Mouse (Mus musculus): ENCODE results near the gene Preb. TPM values are rescaled to one million over a fixed set of nuclear protein-coding genes. Genes with fewer than 3 reads are reported as not detected.

Gene Preb
- 100 to 1,000 TPM; 261 to 281 TPM for total RNA-seq (2023)

DNA sequence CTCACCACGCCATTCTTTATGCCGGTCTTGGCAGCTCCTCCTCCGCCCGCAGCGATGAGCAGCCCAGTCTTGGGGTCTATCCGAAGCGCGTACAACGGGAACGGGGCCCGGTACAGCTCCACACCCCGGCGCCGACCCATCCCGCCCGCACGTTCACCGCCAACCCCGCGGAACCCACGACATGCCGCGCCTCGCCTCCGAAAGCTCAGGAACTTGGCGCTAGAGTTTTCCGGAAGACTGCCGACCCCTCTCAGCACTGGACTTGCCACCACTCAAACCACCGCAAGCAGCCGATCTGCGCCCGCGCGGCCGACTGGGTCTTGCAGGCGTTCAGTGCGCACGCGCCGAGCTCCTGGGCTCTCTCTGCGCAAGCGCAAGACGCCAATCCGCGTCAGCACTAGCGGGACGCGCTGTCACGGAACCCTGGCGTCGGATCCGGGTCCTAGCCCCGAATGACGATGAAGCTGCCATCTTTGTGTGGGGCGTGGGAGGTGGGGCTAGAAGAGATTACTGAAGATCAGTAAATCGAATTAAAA is at the start of gene Preb:
Gene Preb (minus strand): TSS at position 396 of the 536 bp plus-strand sequence.

DNA sequence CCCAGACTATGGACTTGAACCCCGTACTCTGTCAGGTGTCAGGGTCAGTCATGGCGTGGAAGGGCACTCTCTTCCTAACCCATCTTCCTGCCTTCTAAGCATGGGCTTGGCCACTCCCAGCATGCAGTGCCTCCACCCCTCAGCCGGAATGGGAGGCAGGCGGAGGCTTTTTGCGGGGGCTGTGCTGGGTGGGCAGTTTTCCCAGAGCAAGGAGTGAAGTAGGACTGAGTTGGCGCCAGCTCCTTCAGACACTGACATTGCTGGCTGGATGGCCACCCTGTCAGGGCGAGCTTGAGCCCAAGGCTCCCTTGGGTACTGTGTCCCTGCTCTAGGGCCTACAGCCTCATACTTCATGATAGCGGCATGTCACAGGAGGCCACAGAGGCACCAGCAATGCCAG is 8.3 kb upstream of the Preb start, which contains the start of gene Tcf23:
Gene Tcf23 (plus strand): TSS at position 247 of the 400 bp plus-strand sequence.

DNA sequence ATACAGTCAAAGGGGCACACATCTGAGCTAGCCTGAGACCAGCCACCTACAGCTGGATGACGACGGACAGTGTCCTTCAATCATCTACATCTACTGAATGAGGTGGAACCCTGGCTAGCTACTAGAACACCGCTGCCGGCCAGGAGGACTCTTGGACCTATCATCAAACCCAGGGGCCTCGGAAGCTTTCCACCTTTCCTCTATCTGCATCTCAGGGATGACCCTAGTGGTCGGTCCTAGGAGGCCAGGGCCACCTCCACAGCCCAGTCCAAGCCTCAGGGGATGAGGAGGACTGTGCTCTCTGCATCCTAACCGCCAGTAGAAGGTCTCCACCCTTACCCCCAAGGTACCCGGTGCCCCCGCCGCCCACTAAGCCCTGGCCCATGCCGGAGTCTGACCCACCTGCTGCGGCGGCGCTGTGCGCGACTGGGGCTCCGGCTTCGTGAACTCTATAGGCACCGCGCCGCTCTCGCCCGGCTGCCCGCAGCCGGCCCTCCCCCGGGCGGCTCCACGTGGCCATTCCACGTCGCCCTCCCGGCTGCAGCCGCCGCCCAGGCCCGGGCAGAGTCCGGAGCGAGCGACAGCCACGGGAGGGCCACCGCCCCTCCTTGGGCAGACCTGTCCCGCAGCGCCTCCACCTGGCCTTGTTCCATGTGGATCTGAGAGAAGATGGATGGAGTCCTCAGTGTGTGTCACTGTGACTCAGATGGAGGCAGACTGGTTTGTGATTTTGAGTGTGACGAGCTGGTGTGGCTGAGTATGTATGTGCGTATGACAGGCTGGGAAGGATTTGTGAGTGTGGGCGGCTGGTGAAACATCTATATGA is 15.0 kb downstream of the Preb start, which contains the start of gene Cgref1:
Gene Cgref1 (minus strand): TSS at position 636 of the 826 bp plus-strand sequence.

DNA sequence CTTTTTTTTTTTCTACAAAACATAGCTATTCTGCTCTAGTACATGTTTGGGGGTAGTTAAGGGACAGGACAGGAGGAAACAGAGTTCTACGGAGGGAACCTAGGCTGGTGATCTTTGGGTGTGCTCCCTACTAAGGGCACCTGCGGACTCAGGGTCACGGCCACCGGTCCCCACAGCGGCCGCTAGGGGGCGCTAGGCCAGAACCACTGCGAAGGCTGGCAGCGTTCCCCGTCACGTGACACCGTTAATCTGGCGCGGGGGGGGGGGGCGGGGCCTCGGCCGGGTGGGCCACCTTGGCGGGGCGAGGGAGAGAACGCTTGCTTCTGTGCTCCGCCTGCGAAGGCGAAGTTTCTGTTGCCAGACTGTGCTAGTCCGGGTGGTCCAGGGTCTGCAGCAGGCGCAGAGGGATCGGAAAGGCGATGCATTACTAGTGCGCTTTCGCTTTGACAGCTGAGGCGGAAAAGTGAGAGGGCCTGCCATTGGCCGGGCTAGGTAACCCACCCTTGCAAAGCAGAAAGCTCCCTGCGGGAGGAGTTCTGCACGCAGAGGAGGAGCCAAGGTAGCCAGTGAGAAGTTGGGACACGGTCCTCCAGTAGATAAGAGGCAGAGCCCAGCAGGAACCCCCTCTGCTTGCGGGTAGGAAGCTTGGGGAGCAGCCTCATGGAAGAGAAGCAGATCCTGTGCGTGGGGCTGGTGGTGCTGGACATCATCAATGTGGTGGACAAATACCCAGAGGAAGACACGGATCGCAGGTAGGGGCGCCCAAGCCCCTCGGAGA is 38.7 kb downstream of the Preb start, which contains the start of gene Khk:
Gene Khk (plus strand): TSS at position 176 of the 778 bp plus-strand sequence.

DNA sequence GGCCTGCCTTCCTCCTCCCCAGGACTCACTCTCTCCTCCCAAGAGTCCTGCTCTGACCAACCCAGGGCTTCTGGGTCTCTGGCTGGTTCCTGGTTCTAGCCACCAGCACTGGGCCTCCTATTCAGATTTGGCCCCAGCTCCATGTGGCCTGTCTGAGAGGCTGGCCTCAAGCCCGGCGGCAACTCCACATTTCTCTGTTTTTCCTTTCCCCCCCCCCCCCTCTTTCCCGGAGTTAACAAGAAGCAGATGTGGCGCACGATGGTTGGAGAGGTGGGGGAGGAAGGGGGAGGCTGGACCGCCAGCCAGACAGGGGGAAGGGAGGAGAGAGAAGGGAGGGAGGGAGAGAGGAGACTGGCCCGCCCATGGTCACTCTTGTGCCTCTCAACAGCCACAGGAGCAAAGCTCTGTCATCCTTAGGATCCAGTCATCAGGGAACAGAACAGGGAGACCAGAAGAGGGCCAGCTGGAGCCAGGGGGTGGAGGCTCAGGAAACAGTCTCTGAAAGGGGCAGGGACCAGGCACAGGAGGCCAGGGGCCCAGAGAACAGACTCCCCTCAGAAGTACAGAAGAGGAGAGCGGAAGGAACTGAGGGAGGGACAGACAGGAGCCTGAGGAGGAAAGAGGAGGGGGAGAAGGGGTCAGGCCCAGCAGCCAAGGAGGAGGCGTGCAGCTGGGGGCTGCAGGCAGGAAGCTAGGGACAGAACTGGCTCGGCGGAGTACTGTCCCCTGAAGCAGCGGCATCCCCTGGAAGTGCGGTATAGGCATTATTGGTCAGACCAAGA is 46.9 kb downstream of the Preb start, which contains the start of gene Emilin1:
Gene Emilin1 (plus strand): TSS at position 343 of the 782 bp plus-strand sequence.

DNA sequence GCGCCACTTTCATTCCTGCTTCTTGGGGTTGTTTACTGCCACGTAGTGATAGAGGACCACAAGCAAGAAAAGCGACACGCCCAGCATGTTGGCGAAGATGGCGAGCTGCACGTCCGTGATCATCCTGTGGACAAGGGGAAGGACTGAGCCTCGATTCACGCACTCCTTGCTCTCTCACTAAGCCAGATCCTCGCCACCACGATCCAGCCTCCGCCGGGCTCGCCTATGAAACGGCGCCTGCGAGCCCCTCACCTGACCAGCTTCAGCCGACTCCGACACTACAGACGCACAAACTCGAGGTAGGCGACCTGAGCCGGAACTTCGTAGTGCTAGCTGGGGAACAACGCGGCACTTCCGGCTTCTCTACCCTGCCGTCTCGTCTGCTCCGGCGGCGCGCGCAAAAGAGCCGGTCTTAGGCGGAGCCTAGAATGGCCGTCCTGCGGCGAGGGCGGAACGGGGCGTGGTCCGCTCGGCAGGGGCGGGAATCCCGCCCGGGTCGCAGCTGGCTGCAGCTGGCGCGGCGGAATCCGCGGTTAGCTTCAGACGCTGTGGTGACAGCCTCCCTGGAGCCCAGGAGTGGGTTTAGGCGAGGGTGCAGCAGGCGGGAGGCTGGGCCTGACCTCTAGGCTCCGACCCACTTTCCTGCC is 52.6 kb downstream of the Preb start, which contains the start of gene Ost4:
Gene Ost4 (minus strand): TSS at position 376 of the 647 bp plus-strand sequence.

Other genes with a start within 250 kb of the Preb start
- not detected for gene Dpysl5, start 248.8 kb downstream of the Preb start, total RNA-seq (2023)
- gene Mapre3, start 145.7 kb downstream of the Preb start, total RNA-seq (2023): 1 to 10 TPM; 1.2 to 1.5 TPM
- gene Tmem214, start 92.3 kb downstream of the Preb start, total RNA-seq (2023): 10 to 100 TPM; 28.7 to 32.9 TPM
- gene Agbl5, start 71.7 kb downstream of the Preb start, total RNA-seq (2023): 1 to 10 TPM; 5.4 to 6.7 TPM
- gene Ost4, start 52.6 kb downstream of the Preb start, total RNA-seq (2023): 100 to 1,000 TPM; 132 to 140 TPM
- gene Emilin1, start 47.0 kb downstream of the Preb start, total RNA-seq (2023): 10 to 100 TPM; 32.5 to 35.2 TPM
- gene Khk, start 38.9 kb downstream of the Preb start, total RNA-seq (2023): 10 to 100 TPM; 31.1 TPM
- gene Cgref1, start 14.8 kb downstream of the Preb start, total RNA-seq (2023): 1 to 10 TPM; 1.6 to 1.7 TPM
- gene Tcf23, start 8.3 kb upstream of the Preb start, total RNA-seq (2023): not detected
- gene Atraid, start 88.0 kb upstream of the Preb start, total RNA-seq (2023): 10 to 100 TPM; 23.2 to 25.3 TPM
- gene Slc5a6, start 88.6 kb upstream of the Preb start, total RNA-seq (2023): 1 to 10 TPM; 1.9 to 3.9 TPM
- gene Cad, start 94.4 kb upstream of the Preb start, total RNA-seq (2023): 10 to 100 TPM; 25.6 to 26.0 TPM
- not detected for gene Dnajc5g, start 145.9 kb upstream of the Preb start, total RNA-seq (2023)
- not detected for gene Slc30a3, start 147.9 kb upstream of the Preb start, total RNA-seq (2023)
- not detected for gene Trim54, start 156.4 kb upstream of the Preb start, total RNA-seq (2023)
- not detected for gene Ucn, start 178.5 kb upstream of the Preb start, total RNA-seq (2023)
- gene Mpv17, start 193.9 kb upstream of the Preb start, total RNA-seq (2023): 10 to 100 TPM in 1 of 2 experiments, 1 to 10 TPM in 1; 9.4 to 14.1 TPM
- under 1 TPM; 0.83 to 0.97 TPM for gene Gm29609, start 219.6 kb upstream of the Preb start, total RNA-seq (2023)
- 10 to 100 TPM; 71.9 to 76.2 TPM for gene Gtf3c2, start 219.8 kb upstream of the Preb start, total RNA-seq (2023)
- gene Snx17, start 232.9 kb upstream of the Preb start, total RNA-seq (2023): 10 to 100 TPM; 50.4 to 54.9 TPM
- 10 to 100 TPM; 21.2 to 26.6 TPM for gene Eif2b4, start 233.1 kb upstream of the Preb start, total RNA-seq (2023)
- gene Zfp513, start 241.9 kb upstream of the Preb start, total RNA-seq (2023): 10 to 100 TPM; 21.4 to 21.5 TPM

Measured in neutrophil, adult 83 days (primary cell).